Mouse (Mus musculus) hindbrain, embryonic 14.5 days (tissue): ENCODE measurements around the gene Dhx57. TPM values are rescaled to one million over a fixed set of nuclear protein-coding genes. Genes with fewer than 3 reads are reported as not detected.

Experiments
- ATAC-seq: fragments of 200-750 bp; cut with Nextera tagmentation; 2 replicates; pipeline ENCODE4 v1.8.0; 2017; ENCODE audit warnings: moderate number of reproducible peaks, mild to moderate bottlenecking, moderate TSS enrichment, moderate library complexity; ENCODE audit not compliant: low FRiP score
- DNase-seq: peaks from one replicate; pipeline ENCODE4 v3.0.0-alpha.2; 2015; ENCODE audit warnings: low spot score
- H3K27ac ChIP-seq: fragments of 300-500 bp; sonication (generic); 2 replicates; pipeline ENCODE4 v1.5.1; 2014; ENCODE audit warnings: mild to moderate bottlenecking, moderate library complexity
- H3K27me3 ChIP-seq: fragments of 300-500 bp; sonication (generic); 2 replicates; pipeline ENCODE4 v1.6.1; 2014; ENCODE audit warnings: mild to moderate bottlenecking, low read length, mixed read lengths; ENCODE audit not compliant: control insufficient read depth, insufficient read depth
- H3K36me3 ChIP-seq: fragments of 300-500 bp; sonication (generic); replicated peaks from 2 replicates; pipeline ENCODE4 v1.6.1; 2014; ENCODE audit not compliant: control insufficient read depth, insufficient read depth
- H3K4me1 ChIP-seq: fragments of 300-500 bp; sonication (generic); replicated peaks from 2 replicates; pipeline ENCODE4 v1.6.1; 2014; ENCODE audit warnings: antibody characterized with exemption, low read length, mixed read lengths; ENCODE audit not compliant: control insufficient read depth, insufficient read depth
- H3K4me2 ChIP-seq: fragments of 300-500 bp; sonication (generic); replicated peaks from 2 replicates; pipeline ENCODE4 v1.6.1; 2014; ENCODE audit warnings: mild to moderate bottlenecking, moderate library complexity
- H3K4me3 ChIP-seq: fragments of 300-500 bp; sonication (generic); replicated peaks from 2 replicates; pipeline ENCODE4 v1.5.1; 2014; ENCODE audit warnings: mild to moderate bottlenecking, low read length
- H3K9ac ChIP-seq: fragments of 300-500 bp; sonication (generic); 2 replicates; pipeline ENCODE4 v1.6.1; 2014
- H3K9me3 ChIP-seq: fragments of 300-500 bp; sonication (generic); 2 replicates; pipeline ENCODE4 v1.6.1; 2016; ENCODE audit warnings: low read length; ENCODE audit not compliant: control insufficient read depth
- WGBS: fragments of 180-500 bp; shearing (Covaris S2); extraction: QIAGEN DNeasy Blood & Tissue Kit; methylation state at CpG from one replicate; pipeline ENCODE4 v1.1.7; 2014; 5-methylcytosine and 5-hydroxymethylcytosine counted together
- polyA plus RNA-seq: library from polyadenylated mRNA; unstranded; fragments of >200 nt; fragmentation: Nextera tagmentation; extraction: Ambion mirVana; gene quantifications from 2 replicates; pipeline ENCODE4 v1.2.1, GENCODE M21; 2014

Dhx57 gene
- 51.3 and 61.0 TPM in 2 replicates for polyA plus RNA-seq

DNA sequence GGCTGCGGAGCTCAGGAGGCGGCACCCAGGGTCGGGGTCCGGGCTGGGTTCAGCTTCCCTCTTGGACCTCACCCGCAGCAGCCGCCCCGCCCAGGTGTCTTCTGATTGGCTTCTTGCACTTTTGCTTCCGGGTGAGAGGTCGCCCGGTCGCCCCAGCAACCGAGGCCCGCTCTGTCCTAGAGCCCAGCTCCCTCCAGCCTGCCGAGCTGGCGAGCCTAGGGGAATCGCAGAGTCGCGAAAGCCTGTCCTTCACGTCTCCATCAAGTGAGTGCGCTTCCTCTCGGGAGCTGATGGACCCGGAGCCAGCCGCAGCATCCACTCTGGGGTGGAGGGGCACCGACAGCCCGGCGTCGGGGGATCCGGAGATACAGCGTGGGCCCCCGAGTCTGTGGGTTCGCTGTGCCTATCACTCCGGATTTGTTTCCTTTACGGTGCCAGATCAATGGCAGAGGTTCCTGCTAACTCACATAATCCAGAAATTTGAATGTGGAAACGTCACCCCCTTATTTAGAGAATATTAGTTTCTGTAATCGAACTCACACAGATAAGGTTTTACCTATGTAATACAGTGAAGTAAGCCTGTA is at the start of gene Dhx57, which contains the start of gene Morn2:
Gene Dhx57, minus strand, starts transcription at position 403 of the 584 bp plus-strand sequence.
Gene Morn2, plus strand, starts transcription at position 130 of the 584 bp plus-strand sequence.
- Histone ChIP-seq H3K4me3 (peak within 1 kb of the TSS; percentile 90), H3K4me2 (peak within 1 kb of the TSS; percentile 60), H3K27me3 (no peaks in the 10 kb centered on the region), H3K9me3 (no peaks in the 10 kb centered on the region), H3K9ac (peak within 1 kb of the TSS; percentile 95), H3K4me1 (peaks cover 13% of the 10 kb centered on the region; the same call in 1 of the 2 replicates), H3K36me3 (no peaks in the 10 kb centered on the region), H3K27ac (peak within 1 kb of the TSS; percentile 92)
- DNase-seq, result peak; percentile 94
- under 1% methylated on average over 34 of the region's 35 CpGs for WGBS
- ATAC-seq, result peak; percentile 98

DNA sequence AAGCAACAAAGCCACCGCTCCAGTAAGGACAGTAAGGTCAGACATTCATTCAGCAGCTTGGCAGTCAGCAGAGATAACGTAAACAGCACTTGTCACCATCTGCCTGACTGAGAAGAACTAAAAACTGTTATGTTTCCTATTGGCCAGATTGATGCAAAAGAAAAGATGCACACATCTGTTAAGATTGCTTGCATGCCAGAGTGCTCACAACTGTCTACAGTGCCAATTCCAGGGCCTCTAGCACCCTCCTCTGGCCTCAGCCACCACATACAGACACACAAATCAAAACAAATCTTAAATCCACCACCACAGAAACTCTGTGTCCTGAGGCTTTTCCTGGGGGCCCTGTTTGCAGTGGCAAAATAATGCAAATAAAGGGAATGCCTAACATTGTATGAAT is 42.1 kb upstream of the Dhx57 start:
- Histone ChIP-seq H3K36me3 (no peaks in the 10 kb centered on the region), H3K9me3 (no peaks in the 10 kb centered on the region), H3K4me2 (no peak overlapping the region), H3K4me1 (no peaks in the 10 kb centered on the region), H3K9ac (no peak overlapping the region), H3K27ac (no peak overlapping the region), H3K27me3 (no peaks in the 10 kb centered on the region), H3K4me3 (no peak overlapping the region)
- WGBS, result 79% methylated on average over 2 of the region's 2 CpGs
- DNase-seq (no peak), ATAC-seq (no peak; the same call in 1 of the 2 replicates)

DNA sequence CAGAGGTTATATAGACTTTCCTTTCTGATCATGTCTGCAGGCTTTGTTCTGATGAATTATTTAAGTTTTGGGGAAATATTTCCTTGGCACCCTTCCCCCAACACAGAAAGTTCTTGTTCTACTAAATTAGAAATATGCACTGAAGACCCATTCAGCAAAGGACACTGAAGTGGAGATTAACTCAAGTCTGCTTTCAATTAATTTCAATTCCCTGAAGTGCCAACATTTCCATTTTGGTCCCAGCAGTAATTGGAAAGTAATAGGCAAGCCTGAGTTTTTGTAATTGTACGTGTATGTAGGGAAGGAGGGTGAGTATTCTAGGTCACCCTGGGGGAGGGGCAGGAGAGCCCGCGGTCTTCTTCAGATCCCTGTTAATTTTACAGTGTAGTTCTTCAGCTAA is 36.2 kb upstream of the Dhx57 start:
- ATAC-seq (peak; percentile 77; the same call in 1 of the 2 replicates), DNase-seq (no peak)
- 58% methylated on average over 3 of the region's 3 CpGs for WGBS
- Histone ChIP-seq H3K9me3 (no peaks in the 10 kb centered on the region), H3K27me3 (no peaks in the 10 kb centered on the region), H3K4me1 (no peaks in the 10 kb centered on the region), H3K4me3 (no peak overlapping the region), H3K4me2 (no peak overlapping the region), H3K27ac (no peak overlapping the region; the same call in 1 of the 2 replicates), H3K9ac (no peak overlapping the region), H3K36me3 (no peaks in the 10 kb centered on the region)

DNA sequence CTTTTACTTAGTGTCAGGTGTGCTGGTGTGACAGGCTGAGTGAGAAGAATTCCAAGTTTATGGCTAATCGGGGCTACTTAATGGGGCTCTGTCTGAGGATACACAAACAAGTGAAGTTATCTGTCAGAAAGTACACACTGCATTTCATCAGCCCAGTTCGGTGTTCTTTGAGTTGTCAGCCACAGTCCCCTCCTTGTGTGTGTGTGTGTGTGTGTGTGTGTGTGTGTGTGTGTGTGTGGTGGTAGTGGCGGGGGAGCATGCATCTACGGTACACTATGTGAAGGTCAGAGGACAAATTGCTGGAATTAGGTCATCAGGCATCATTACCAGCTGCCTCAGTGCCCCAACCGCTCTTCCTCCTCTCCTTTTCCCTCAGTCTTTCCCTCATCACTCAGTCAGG is 35.2 kb upstream of the Dhx57 start:
- ATAC-seq, result no peak
- WGBS, result 89% methylated on average over 5 of the region's 5 CpGs
- H3K4me3 ChIP-seq, result no peak overlapping the region
- H3K27ac ChIP-seq, result 0 out of 2 replicates have a peak overlapping the region, but pooled peaks have one; percentile 46
- H3K36me3 ChIP-seq, result no peaks in the 10 kb centered on the region
- H3K4me2 ChIP-seq, result no peak overlapping the region
- H3K4me1 ChIP-seq, result no peaks in the 10 kb centered on the region
- DNase-seq, result no peak
- H3K9me3 ChIP-seq, result no peaks in the 10 kb centered on the region
- H3K9ac ChIP-seq, result no peak overlapping the region
- no peaks in the 10 kb centered on the region for H3K27me3 ChIP-seq

DNA sequence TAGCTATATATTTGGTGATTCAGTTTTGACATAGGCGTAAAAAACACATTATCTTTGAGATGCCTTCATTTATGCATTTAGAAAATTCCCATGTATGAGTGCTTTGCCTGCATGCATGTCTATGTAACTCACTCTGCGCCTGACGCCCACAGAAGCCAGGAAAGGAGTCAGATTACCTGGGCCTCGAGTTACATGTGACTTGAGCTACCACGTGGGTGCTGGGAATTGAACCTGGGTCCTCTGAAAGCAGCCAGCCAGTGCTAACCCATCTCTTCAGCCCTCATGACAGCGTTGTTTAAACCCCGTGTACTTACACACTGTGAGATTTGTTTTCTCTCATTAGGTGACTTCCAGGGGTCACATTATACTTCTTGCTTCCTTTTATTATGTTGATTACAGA is 34.2 kb upstream of the Dhx57 start:
- H3K36me3 ChIP-seq, result no peaks in the 10 kb centered on the region
- H3K9ac ChIP-seq, result no peak overlapping the region
- H3K4me1 ChIP-seq, result no peaks in the 10 kb centered on the region
- no peak overlapping the region for H3K27ac ChIP-seq
- H3K27me3 ChIP-seq, result no peaks in the 10 kb centered on the region
- ATAC-seq, result no peak
- no peaks in the 10 kb centered on the region for H3K9me3 ChIP-seq
- H3K4me2 ChIP-seq, result no peak overlapping the region
- H3K4me3 ChIP-seq, result no peak overlapping the region
- no peak for DNase-seq
- WGBS, result 86% methylated on average over 7 of the region's 7 CpGs

DNA sequence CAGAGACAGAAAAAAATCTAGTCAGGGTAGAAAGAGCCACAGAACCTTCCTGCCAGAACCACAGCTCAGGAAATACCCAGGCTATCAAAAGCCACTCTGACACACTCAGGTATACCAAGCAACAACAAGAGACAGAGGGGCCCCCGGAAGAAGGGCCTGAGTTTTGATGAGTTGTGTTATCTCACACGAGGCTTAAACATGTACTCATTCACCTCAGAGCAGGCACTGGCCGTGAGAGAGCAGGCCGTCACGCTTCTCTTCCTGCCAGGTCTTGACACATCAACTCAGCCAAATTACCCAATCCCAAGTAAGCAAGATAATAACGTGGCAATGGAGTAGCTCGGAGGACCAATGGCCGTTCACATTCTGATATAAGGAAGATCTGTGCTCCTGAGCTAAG is 33.4 kb upstream of the Dhx57 start:
- Histone ChIP-seq H3K4me1 (no peaks in the 10 kb centered on the region), H3K36me3 (no peaks in the 10 kb centered on the region), H3K4me2 (no peak overlapping the region), H3K27ac (no peak overlapping the region), H3K27me3 (no peaks in the 10 kb centered on the region), H3K4me3 (no peak overlapping the region), H3K9ac (no peak overlapping the region), H3K9me3 (no peaks in the 10 kb centered on the region)
- no peak for DNase-seq
- 82% methylated on average over 8 of the region's 8 CpGs for WGBS
- no peak for ATAC-seq

DNA sequence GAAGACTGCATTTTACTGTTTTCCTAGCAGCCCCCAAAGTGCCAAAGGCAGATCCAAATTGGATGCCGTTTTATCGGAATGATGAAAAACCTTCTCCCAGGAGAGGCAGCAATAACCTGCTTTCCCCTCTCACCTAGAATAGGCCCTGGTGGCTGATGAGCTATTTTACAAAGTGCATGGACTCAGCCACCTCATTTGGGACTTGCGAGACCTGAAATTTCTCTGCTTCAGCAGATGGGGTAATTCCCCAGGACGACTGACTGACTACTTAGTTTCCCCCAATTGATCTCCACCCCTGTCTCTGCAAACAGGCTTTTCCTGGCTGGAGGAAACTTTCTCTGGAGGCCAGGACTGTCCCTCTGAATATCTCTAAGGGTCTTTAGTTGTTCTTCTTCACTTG is 32.7 kb upstream of the Dhx57 start:
- Histone ChIP-seq H3K4me3 (no peak overlapping the region), H3K36me3 (no peaks in the 10 kb centered on the region), H3K9me3 (no peaks in the 10 kb centered on the region), H3K4me1 (no peaks in the 10 kb centered on the region), H3K27ac (no peak overlapping the region), H3K4me2 (no peak overlapping the region), H3K9ac (no peak overlapping the region), H3K27me3 (no peaks in the 10 kb centered on the region)
- WGBS, result 82% methylated on average over 4 of the region's 4 CpGs
- ATAC-seq (no peak), DNase-seq (no peak)

DNA sequence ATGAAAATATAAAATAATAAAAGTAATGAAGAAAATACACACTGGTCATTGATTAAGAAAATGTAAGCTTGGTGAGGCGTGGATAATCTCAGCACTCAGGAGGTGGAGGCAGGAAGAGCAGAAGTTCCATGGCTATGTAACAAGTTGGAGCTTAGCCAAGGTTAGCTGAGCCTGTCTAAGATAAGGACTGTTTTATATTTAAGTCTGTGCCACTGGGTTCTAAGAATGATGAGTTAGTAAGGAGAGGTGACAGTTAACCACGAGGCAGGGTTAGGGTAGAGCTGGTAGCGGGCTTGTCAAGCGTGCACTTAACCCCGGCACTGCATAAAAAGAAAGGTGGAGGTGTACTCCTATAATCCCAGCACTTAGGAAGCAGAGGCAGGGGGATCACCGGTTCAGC is 32.0 kb upstream of the Dhx57 start:
- no peak for DNase-seq
- H3K9me3 ChIP-seq, result no peaks in the 10 kb centered on the region
- H3K4me3 ChIP-seq, result no peak overlapping the region
- no peak overlapping the region for H3K9ac ChIP-seq
- no peaks in the 10 kb centered on the region for H3K4me1 ChIP-seq
- WGBS, result 92% methylated on average over 6 of the region's 6 CpGs
- no peaks in the 10 kb centered on the region for H3K36me3 ChIP-seq
- no peak for ATAC-seq
- H3K27ac ChIP-seq, result no peak overlapping the region
- H3K4me2 ChIP-seq, result no peak overlapping the region
- H3K27me3 ChIP-seq, result no peaks in the 10 kb centered on the region

DNA sequence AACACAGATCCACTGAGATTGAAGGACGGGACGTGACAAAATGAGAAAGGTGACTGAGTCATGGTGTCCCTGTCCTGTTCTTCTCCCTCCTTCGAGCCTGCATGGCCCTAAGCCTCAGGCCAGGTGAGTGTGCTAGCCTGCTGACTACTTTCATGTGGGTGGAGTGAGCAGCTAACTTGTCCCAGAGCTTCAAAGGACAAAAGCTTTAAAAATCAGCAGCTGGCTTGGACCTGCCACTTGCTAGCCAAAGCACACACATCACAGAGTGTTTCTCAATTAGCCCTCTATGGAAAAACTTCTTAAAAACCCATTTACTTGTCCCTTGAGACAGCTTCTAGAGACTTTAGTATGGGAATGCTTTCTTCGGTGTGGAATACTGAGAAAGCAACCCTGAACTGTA is 22.1 kb upstream of the Dhx57 start:
- ATAC-seq (no peak), DNase-seq (no peak)
- no peaks in the 10 kb centered on the region for H3K4me1 ChIP-seq
- H3K9ac ChIP-seq, result no peak overlapping the region
- H3K4me3 ChIP-seq, result no peak overlapping the region
- no peaks in the 10 kb centered on the region for H3K36me3 ChIP-seq
- H3K27ac ChIP-seq, result no peak overlapping the region
- no peak overlapping the region for H3K4me2 ChIP-seq
- H3K9me3 ChIP-seq, result no peaks in the 10 kb centered on the region
- no peaks in the 10 kb centered on the region for H3K27me3 ChIP-seq
- 84% methylated on average over 4 of the region's 4 CpGs for WGBS

DNA sequence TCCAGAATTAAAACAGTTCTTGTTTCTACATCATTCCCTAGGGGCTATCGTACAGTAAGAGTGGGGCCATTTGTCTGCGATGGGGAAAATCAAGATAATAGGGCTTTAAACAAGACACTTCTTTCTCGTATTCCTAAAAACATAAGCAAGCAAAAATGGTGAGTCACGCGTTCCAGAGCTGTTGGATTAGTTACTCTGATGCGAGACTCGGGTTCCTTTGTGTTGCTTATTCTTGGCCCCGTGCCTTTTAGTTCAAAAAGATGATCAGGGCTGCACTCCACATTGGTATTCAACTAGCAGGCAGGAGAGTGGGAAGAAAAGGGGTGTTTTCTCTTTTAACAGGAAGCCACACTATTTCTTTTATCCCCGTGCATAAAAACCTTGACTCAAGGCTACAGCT is 21.5 kb upstream of the Dhx57 start:
- Histone ChIP-seq H3K4me3 (no peak overlapping the region), H3K36me3 (no peaks in the 10 kb centered on the region), H3K27me3 (no peaks in the 10 kb centered on the region), H3K27ac (no peak overlapping the region), H3K4me2 (no peak overlapping the region), H3K9me3 (no peaks in the 10 kb centered on the region), H3K9ac (no peak overlapping the region), H3K4me1 (no peaks in the 10 kb centered on the region)
- ATAC-seq, result no peak
- DNase-seq, result no peak
- WGBS, result 54% methylated on average over 9 of the region's 9 CpGs
